Mouse (Mus musculus): ENCODE data around the gene Ppa2.

GRCm38 (mm10) chr3:133304328-133304727 is 5.6 kb upstream of the Ppa2 start:
- TF ChIP-seq CTCF (IDR thresholded peaks at IDR 0.05; ENCODE audit: low read depth, low read length) (no peak), POLR2A (IDR thresholded peaks at IDR 0.05; ENCODE audit: borderline replicate concordance, low read depth, low read length) (no peak)

All from bone marrow macrophage, adult 2 months (primary cell).